Mouse (Mus musculus): Measurements from ENCODE around the gene Btbd2. TPM values are rescaled to one million over a fixed set of nuclear protein-coding genes. Genes with fewer than 3 reads are reported as not detected.
A peak's percentile ranks its signal among the peaks of the same experiment; 100 is the strongest.

The Btbd2 gene
- polyA plus RNA-seq, 1 experiment from 2014 or later, result 77.1 TPM

DNA sequence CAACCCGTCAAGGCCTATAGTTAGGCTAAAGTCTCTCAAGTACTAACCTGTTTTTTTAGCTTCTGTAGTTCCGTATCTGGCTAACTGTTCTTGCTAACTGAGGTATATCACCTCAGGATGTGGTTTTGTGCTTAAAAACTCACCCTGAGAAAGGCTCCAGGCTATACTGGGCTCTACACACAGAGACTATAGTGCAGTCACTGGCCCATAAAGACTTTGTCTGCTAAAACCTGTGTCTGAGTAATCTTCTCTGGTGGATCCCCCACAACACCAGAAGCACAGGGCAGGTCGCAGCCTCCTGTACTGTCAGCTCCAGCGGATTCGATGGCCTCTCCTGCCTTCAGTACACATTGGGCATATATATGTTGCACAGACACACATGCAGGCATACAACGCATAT lies 25.1 kb upstream of the Btbd2 start:
- H3K36me3 ChIP-seq, result peaks cover 37% of the 10 kb centered on the region
- no peaks in the 10 kb centered on the region for H3K27me3 ChIP-seq (ENCODE audit: insufficient read depth, poor library complexity, severe bottlenecking)
- 95% methylated on average over 6 of the region's 6 CpGs for WGBS
- H3K4me3 ChIP-seq, result no peak overlapping the region
- no peaks in the 10 kb centered on the region for H3K9me3 ChIP-seq
- no peak for DNase-seq (ENCODE audit: low spot score)
- H3K4me1 ChIP-seq (replicated peaks), result peaks cover 34% of the 10 kb centered on the region
- H3K27ac ChIP-seq, result no peak overlapping the region

DNA sequence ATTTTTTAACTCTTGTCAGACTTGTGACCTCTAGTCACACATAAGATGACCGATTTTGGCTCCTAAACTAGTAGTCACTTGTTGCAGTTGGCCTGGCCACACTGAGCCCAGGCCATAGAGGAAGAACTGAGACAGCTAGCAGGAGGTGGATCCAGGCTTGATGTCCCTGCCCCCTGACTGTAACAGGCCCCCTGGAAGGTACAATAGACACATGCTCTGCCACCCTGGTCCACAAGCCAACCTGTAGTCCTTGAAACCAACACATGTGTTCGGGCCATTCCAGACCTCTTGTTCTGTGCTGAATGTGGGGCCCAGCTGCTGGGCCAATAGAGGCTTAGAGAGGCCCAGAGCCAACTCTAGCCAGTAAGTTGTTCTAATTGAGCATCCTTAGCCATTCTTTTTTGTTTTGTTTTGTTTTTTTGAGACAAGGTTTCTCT lies 23.4 kb upstream of the Btbd2 start:
- 80% methylated on average over 2 of the region's 2 CpGs for WGBS
- no peak for DNase-seq (ENCODE audit: low spot score)
- Histone ChIP-seq H3K4me3 (no peak overlapping the region), H3K27ac (peak overlapping the region; percentile 69), H3K36me3 (peaks cover 20% of the 10 kb centered on the region), H3K4me1 (replicated peaks) (peaks cover 42% of the 10 kb centered on the region), H3K9me3 (no peaks in the 10 kb centered on the region), H3K27me3 (ENCODE audit: insufficient read depth, poor library complexity, severe bottlenecking) (no peaks in the 10 kb centered on the region)

DNA sequence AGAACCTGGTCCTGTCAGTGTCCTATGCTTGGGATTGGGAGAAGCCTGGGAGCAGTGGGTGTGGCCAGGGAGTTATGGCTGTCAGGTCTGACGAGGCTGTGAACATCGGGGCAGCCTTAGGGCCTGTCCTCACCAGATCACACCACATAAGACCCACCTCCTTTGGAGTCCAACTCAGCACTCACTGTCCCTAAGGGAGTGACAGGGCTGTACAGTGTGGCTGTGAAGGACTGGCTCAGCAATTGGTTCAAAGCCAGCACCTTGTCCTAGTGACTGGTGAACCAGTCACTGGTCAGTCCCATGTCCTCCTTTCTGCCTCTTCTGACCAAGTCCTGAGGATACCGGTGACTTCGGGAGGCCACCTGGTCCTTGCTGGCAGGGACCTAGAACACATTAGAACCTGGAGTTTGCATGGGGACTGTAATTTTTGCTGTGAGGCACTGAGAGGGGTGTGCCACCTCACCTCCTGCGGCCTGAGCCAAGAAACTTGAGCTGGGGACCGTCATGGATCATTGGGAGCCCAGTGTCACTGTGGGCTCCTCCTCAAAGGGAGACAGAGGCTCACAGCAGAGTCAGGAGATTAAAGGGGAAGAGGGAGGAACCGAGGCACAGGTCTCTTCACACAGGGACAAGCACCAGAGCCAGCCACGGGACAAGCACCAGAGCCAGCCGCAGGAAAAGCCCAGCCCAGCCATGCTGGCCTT lies 22.8 kb upstream of the Btbd2 start:
- peak overlapping the region; percentile 96 for H3K27ac ChIP-seq
- DNase-seq (ENCODE audit: low spot score), result no peak
- H3K4me1 ChIP-seq (replicated peaks), result peaks cover 48% of the 10 kb centered on the region
- WGBS, result 64% methylated on average over 9 of the region's 9 CpGs
- H3K4me3 ChIP-seq, result no peak overlapping the region
- no peaks in the 10 kb centered on the region for H3K9me3 ChIP-seq
- peaks cover 14% of the 10 kb centered on the region for H3K36me3 ChIP-seq
- H3K27me3 ChIP-seq (ENCODE audit: insufficient read depth, poor library complexity, severe bottlenecking), result no peaks in the 10 kb centered on the region

DNA sequence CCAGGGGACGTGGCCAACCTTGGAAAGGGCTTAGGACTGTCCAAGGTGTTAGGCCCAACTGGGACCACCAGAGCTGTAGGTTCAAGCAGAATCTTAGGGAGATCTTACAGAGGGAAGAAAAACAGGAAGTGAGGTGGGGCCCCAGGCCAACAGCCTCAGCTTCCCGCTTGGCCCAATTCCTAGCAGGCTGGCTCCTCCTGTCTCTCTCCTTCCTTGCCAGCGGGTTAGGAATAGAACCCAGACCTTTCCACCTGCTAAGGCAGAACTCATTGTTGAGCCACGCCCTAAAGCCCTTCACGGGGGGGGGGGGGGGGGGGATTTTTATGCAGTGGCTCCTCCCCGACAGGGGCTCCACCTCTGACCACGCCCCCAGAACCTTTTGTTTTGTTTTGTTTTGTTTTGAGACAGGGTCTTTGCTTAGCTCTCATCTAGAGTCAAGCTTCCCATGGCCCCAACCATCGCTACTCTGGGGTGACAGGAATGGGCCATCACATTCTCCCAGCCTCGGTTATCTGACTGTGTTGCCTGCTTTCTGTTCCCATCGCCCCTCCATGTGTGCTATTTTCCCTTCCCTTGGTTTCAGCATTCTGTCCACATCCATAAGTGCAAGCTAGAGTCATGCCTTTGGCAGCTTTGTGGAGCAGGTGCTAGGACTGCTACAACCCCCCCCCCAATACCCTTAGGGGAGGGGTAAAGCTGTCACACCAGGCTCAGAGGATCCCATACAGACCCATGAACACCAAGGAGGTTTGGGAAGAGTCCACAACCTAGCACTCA lies 21.9 kb upstream of the Btbd2 start:
- no peak for DNase-seq (ENCODE audit: low spot score)
- Histone ChIP-seq H3K9me3 (no peaks in the 10 kb centered on the region), H3K27ac (peak overlapping the region; percentile 96), H3K4me1 (replicated peaks) (peaks cover 57% of the 10 kb centered on the region), H3K4me3 (peak overlapping the region; percentile 100; the same call in 1 of the 2 replicates), H3K27me3 (ENCODE audit: insufficient read depth, poor library complexity, severe bottlenecking) (no peaks in the 10 kb centered on the region), H3K36me3 (peaks cover 15% of the 10 kb centered on the region)
- 54% methylated on average over 10 of the region's 10 CpGs for WGBS

DNA sequence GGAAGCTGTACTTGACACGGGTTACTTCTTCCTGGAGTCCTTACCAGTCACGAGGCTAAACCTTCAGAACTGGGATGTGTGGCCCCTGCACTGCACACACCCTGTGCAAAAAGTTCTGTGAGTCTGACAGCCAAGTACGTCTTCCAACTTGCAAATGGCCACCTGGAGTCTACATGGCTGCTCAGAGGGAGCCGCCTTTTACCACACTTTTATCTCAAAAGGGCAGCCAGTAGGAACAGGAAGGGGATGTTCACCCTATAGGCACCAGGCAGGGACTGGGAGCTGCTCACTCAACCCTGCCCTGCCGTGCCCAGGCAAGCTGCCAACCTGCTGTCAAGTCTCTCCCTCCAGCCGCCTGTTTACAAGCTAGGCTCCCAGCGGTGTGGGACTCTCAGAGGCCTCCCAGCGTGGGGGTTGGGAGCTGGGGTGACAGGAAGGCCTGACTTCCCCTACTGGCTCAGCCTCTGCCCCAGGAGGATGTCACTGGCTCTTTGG lies 21.1 kb upstream of the Btbd2 start, which contains the start of gene Mknk2:
TSS of gene Mknk2 (minus strand) at position 171 of the 495 bp plus-strand sequence.
- 41% methylated on average over 8 of the region's 8 CpGs for WGBS
- H3K36me3 ChIP-seq, result peaks cover 16% of the 10 kb centered on the region
- no peaks in the 10 kb centered on the region for H3K9me3 ChIP-seq
- H3K4me3 ChIP-seq, result peak within 1 kb of the TSS; percentile 100
- peak within 1 kb of the TSS; percentile 96 for H3K27ac ChIP-seq
- H3K27me3 ChIP-seq (ENCODE audit: insufficient read depth, poor library complexity, severe bottlenecking), result no peaks in the 10 kb centered on the region
- peaks cover 65% of the 10 kb centered on the region for H3K4me1 ChIP-seq (replicated peaks)
- DNase-seq (ENCODE audit: low spot score), result no peak

DNA sequence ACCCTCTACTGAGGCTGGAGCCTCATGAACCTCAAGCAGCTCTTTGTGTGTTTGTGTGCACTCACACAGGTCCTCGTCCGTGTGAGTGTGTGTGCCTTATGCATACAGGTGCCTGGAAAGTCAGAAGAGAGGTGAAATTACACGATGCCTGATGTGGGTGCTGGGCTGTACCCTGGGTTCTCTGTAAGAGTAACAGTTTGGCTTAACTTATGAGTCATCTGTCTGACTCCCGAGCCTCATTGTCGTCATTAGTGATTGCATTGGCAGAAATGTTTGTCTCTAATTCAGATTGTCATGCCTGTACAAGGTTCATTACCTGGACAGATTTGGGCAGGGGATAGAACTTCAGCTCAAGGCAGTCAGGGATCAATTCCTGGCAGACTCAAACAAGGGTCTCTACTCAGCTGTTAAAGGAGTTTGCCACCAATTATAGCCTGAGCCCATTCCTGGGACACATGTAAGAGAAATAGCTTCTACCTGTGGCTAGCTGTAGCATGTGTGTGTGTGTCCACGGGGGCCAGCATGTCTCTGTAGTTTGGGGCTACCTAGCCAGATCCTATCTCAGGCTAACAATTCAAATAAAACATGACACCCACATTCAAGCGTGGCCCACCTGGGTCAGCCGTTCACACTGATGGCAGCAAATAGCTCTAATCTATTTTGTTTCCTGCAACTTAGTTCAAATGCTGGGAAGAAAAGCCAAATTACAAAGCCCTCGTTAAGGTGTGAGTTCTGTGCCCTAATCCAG lies 20.4 kb upstream of the Btbd2 start:
- Histone ChIP-seq H3K4me3 (peak overlapping the region; percentile 100), H3K27ac (peak overlapping the region; percentile 96), H3K36me3 (peaks cover 22% of the 10 kb centered on the region), H3K9me3 (no peaks in the 10 kb centered on the region), H3K27me3 (ENCODE audit: insufficient read depth, poor library complexity, severe bottlenecking) (no peaks in the 10 kb centered on the region), H3K4me1 (replicated peaks) (peaks cover 72% of the 10 kb centered on the region)
- DNase-seq (ENCODE audit: low spot score), result no peak
- 50% methylated on average over 9 of the region's 9 CpGs for WGBS

DNA sequence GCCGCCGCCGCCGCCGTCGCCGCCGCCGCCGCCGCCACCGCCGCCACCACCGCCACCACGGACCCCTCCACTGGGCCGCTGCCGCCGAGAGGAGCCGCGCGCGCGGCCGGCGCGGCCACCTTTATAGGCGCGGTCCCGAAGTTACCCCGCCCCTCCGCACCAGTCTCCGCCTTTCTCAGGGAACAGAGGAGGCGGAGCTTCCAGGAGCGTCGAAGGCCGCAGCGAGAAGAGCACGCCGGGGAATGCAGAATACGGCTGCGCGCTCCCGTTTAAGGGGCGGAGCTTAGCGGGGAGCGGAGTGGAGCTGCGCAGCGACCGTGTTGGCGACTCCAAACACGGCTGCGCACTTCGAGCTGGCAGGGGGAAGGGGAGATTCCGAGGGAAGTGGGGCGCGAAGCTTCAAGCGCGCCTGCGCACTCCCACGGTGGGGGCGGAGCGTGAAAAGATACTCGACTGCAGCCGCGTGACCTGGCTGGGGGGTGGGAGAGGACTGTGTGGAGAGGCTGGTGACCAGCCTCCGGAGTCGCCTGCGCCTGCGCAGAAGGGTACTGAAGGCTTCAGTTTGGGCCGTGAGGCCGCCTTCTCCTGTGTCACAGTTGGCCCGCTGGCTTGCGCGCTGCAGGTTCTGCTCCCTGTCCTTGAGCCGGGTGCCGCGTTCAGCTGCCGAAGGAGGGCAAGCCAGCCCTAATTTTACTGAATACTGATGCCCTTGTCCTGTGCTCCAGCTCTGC lies 19.5 kb upstream of the Btbd2 start:
- H3K36me3 ChIP-seq, result peaks cover 32% of the 10 kb centered on the region
- H3K9me3 ChIP-seq, result no peaks in the 10 kb centered on the region
- under 1% methylated on average over 78 of the region's 78 CpGs for WGBS
- DNase-seq (ENCODE audit: low spot score), result peak; percentile 100
- H3K4me3 ChIP-seq, result peak overlapping the region; percentile 100
- peaks cover 77% of the 10 kb centered on the region for H3K4me1 ChIP-seq (replicated peaks)
- H3K27me3 ChIP-seq (ENCODE audit: insufficient read depth, poor library complexity, severe bottlenecking), result no peaks in the 10 kb centered on the region
- H3K27ac ChIP-seq, result peak overlapping the region; percentile 96

DNA sequence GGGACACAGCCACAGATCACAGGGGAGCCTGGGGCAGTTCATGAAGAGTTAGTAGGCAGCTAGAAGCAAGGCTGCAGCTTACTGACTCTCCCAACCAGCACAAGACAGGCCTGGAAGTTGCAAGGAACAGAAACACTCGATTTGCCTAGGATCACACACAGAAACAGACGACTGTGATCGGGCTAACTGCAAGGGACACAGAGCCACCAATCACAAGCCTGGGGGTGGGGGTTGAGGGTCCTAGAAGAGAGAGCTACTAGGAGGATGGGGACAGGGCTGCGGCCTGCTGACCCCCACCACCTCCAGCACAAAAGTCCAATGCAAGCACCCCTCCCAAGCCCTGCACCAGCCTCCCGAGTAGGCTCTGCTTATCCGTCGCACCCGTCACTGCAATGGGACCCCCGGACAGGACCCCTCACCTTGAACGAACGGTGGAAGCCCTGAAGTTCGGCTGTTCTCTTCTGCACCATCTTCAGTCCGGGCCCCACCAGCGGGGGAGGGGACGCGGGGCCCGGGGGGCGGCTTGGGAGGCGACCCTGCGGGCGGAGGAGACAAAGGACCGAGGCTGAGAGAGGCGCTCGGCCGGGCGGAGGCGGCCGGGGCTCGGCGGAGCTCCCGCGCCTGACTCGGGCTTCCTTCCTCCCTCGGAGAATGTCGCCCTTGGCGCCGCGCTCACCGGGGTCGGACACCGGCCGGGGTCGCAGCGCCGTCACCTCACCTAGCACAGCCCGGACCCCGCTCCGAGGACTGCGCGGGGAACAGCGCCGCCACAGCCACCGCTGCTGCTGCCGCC lies 18.7 kb upstream of the Btbd2 start:
- under 1% methylated on average over 54 of the region's 54 CpGs for WGBS
- H3K27ac ChIP-seq, result peak overlapping the region; percentile 96
- H3K4me3 ChIP-seq, result peak overlapping the region; percentile 100
- H3K4me1 ChIP-seq (replicated peaks), result peaks cover 83% of the 10 kb centered on the region
- H3K27me3 ChIP-seq (ENCODE audit: insufficient read depth, poor library complexity, severe bottlenecking), result no peaks in the 10 kb centered on the region
- no peaks in the 10 kb centered on the region for H3K9me3 ChIP-seq
- DNase-seq (ENCODE audit: low spot score), result peak; percentile 47
- peaks cover 39% of the 10 kb centered on the region for H3K36me3 ChIP-seq

DNA sequence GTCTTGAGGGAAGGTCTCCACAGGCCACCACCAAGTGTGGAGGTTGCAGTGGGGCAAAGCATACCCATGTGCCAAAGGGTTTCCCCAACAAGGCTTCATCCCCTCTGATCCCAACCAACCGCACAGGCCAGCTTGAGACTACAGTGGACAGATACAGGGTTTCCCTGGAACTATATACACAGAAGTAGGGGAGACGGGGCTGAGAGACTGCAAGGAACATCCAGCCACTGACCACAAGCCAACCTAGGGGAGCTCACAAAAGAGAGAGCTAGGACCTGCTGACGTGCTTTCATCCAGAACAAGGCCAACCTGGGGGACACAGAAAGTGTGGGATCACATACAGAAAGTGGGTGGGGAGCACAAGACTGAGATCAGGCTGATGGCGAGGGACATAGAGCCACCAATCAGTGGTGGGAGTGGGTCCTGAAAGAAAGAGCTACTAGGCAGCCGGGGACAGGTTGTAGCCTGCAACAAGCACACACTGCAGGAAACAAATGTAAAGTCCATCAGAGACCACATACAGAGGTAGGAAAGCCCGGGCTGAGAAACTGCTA lies 18.1 kb upstream of the Btbd2 start:
- H3K4me1 ChIP-seq (replicated peaks), result peaks cover 78% of the 10 kb centered on the region
- H3K27me3 ChIP-seq (ENCODE audit: insufficient read depth, poor library complexity, severe bottlenecking), result no peaks in the 10 kb centered on the region
- H3K27ac ChIP-seq, result peak overlapping the region; percentile 96
- WGBS, result 27% methylated on average over 6 of the region's 6 CpGs
- no peaks in the 10 kb centered on the region for H3K9me3 ChIP-seq
- H3K4me3 ChIP-seq, result peak overlapping the region; percentile 100
- DNase-seq (ENCODE audit: low spot score), result no peak
- H3K36me3 ChIP-seq, result peaks cover 46% of the 10 kb centered on the region

DNA sequence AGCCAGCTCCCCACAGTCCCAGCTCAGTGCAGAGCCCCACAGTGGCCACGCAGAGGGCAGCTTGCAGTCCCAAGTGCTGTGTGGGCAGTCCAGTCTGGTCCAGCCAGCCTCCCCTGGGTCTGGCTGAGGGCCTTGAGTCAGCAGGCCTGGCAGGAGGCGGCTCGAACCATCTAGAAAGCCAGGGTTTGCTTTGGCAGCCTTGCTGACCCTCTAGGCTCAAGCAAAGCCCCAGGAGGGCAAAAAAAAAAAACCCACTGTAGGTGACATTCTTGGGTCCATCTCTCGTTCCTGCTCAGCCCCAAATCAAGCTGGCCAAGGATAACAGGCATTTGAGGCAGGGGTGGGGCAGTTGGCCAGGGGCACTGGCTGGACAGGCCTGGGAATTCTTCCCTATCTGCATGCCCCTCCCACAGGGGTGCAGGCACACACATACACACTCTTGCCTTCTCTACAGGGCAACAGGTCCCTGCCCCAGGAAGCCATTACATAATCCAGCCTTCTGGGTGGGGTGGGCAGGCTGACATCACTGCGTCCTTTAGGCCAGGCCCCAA lies 17.4 kb upstream of the Btbd2 start:
- peaks cover 71% of the 10 kb centered on the region for H3K4me1 ChIP-seq (replicated peaks)
- no peaks in the 10 kb centered on the region for H3K9me3 ChIP-seq
- peak overlapping the region; percentile 100 for H3K4me3 ChIP-seq
- H3K27ac ChIP-seq, result peak overlapping the region; percentile 96
- 74% methylated on average over 5 of the region's 5 CpGs for WGBS
- no peak for DNase-seq (ENCODE audit: low spot score)
- H3K36me3 ChIP-seq, result peaks cover 53% of the 10 kb centered on the region
- no peaks in the 10 kb centered on the region for H3K27me3 ChIP-seq (ENCODE audit: insufficient read depth, poor library complexity, severe bottlenecking)

DNA sequence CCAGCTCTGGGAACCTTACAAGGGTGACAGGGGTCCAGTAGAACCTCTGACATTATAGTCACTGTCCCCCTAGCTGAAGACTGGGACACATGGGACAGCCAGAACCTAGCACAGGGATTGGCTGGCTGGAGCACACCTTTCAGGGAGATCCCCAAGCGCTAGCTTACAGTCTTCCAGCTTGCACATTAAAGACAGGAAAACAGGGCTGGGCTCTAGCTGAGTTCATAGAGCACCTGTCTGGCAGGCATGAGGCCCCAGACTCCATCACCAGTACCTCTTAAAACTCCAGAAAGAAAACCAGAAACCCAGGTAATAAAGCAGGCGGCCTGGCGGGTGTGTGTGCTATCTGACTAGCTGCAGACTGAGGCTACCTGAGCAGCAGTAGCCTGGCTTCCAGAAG lies 16.8 kb upstream of the Btbd2 start:
- Histone ChIP-seq H3K27ac (peak overlapping the region; percentile 96), H3K4me1 (replicated peaks) (peaks cover 68% of the 10 kb centered on the region), H3K4me3 (peak overlapping the region; percentile 100), H3K27me3 (ENCODE audit: insufficient read depth, poor library complexity, severe bottlenecking) (no peaks in the 10 kb centered on the region), H3K9me3 (no peaks in the 10 kb centered on the region), H3K36me3 (peaks cover 58% of the 10 kb centered on the region)
- no peak for DNase-seq (ENCODE audit: low spot score)
- 94% methylated on average over 3 of the region's 3 CpGs for WGBS

Data from hindbrain, embryonic 10.5 days (tissue).